Mouse (Mus musculus): ENCODE measurements around the gene Rora. TPM values are rescaled to one million over a fixed set of nuclear protein-coding genes. Genes with fewer than 3 reads are reported as not detected.

The Rora gene
- polyA plus RNA-seq, 1 experiment from 2014 or later, result 12.6 TPM

DNA sequence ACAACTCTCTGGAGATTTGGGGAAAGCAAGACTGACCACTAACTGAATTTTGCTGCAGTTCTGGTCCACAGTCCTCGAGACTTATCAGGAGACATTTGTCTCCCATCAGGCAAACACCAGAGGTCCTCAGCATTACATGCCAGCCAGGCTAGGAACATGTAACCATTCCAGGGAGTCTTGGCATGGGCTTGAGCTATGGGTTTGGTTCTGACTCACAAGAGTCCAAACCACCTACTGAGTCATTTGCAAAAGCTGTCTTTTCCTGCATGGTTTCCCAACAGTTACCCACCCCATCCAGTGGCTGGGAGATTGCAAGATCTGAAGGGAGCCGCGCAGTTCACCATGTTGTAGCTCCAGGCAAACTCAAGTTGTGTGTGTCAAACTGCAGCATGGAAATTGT is 290.4 kb downstream of the Rora start:
- 97% methylated on average over 3 of the region's 3 CpGs for WGBS
- Histone ChIP-seq H3K4me2 (no peak overlapping the region), H3K4me1 (peaks cover 24% of the 10 kb centered on the region), H3K9me3 (replicated peaks) (no peaks in the 10 kb centered on the region), H3K36me3 (ENCODE audit: poor library complexity, severe bottlenecking) (no peaks in the 10 kb centered on the region), H3K27me3 (0 out of 2 replicates have a peak, but pooled peaks cover 14% of the 10 kb centered on the region), H3K9ac (no peak overlapping the region), H3K27ac (no peak overlapping the region), H3K4me3 (no peak overlapping the region)
- ATAC-seq, result no peak

DNA sequence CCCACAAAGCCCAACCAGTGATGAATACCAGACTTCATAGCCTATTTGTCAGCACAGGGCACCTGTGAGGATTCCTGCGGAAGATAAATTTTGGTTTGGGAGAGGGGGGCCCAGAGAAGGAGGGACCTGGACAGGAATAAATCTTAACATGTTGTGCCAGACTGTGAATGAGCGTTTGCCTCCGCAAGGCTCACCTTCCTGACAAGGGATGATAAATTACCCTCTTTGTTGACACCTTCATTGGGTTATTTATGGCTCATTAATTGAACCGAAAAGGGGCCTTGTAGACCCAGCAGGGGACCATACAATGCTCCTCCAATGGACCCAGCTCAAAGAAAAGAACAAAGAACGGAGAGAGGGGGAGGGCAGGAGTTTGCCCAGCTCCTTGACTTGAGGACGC is 294.1 kb downstream of the Rora start:
- H3K4me2 ChIP-seq, result no peak overlapping the region
- no peak overlapping the region for H3K4me3 ChIP-seq
- H3K27me3 ChIP-seq, result 0 out of 2 replicates have a peak, but pooled peaks cover 14% of the 10 kb centered on the region
- no peak overlapping the region for H3K27ac ChIP-seq
- 10% methylated on average over 6 of the region's 6 CpGs for WGBS
- no peaks in the 10 kb centered on the region for H3K9me3 ChIP-seq (replicated peaks)
- H3K4me1 ChIP-seq, result peaks cover 8% of the 10 kb centered on the region
- no peaks in the 10 kb centered on the region for H3K36me3 ChIP-seq (ENCODE audit: poor library complexity, severe bottlenecking)
- no peak overlapping the region for H3K9ac ChIP-seq
- no peak for ATAC-seq

DNA sequence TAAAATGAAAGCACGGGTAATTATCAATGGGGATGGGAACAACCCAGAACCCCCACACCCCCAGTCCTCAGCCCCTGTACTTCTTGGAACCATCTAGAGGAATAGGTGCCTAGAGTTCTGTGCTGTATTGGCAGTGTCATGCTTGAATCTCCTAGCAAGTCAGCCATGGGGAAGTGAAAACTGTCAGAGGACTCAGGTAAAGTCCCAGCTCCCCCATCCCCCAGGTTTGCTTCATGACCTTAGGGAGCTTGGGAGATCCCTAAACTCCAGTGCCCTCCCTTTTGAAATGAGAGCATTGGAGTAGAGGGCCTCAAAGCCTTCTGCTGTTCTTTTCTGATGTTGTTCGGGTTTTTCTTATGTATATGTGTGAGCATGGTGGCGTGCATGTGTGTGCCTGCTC is 294.6 kb downstream of the Rora start:
- H3K4me1 ChIP-seq, result peaks cover 8% of the 10 kb centered on the region
- no peak overlapping the region for H3K4me3 ChIP-seq
- WGBS, result 55% methylated on average over 3 of the region's 3 CpGs
- no peak for ATAC-seq
- H3K36me3 ChIP-seq (ENCODE audit: poor library complexity, severe bottlenecking), result no peaks in the 10 kb centered on the region
- no peaks in the 10 kb centered on the region for H3K9me3 ChIP-seq (replicated peaks)
- no peak overlapping the region for H3K27ac ChIP-seq
- no peak overlapping the region for H3K9ac ChIP-seq
- H3K27me3 ChIP-seq, result 0 out of 2 replicates have a peak, but pooled peaks cover 14% of the 10 kb centered on the region
- no peak overlapping the region for H3K4me2 ChIP-seq

DNA sequence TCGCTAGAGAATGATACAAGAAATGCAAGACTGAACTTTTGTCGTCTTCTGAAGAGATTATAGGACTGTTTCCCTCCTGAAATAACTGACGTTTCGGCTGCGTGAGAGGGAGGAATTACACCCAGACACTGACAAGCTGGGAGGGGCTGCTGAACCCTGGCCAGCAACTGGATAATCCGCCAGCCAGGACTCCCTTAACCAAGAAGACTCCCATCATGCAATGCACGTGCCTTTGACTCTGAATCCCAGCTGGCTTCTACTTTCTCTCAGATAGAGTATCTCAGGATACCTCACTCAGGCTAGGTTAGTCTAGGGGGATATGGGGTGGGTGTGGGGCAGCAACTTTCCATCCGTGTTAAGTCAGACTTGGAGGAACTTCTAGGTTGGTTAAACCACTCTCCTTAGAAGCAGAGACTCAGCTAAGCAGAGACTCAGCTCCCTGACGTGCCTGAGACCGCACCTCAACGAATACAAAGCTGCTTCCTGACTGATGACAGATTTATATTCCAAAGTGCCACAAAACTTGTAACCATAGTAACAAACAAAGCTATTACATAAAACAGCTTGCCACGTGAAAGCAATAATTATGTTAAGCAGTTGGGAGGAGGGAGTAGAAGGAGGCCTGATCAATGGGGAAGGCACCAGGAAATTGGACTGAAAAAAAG is 302.8 kb downstream of the Rora start:
- peaks cover 6% of the 10 kb centered on the region; the same call in 1 of the 2 replicates for H3K4me1 ChIP-seq
- H3K27me3 ChIP-seq, result no peaks in the 10 kb centered on the region
- no peak overlapping the region for H3K4me3 ChIP-seq
- no peaks in the 10 kb centered on the region for H3K9me3 ChIP-seq (replicated peaks)
- no peak overlapping the region for H3K9ac ChIP-seq
- WGBS, result 47% methylated on average over 12 of the region's 12 CpGs
- peak; percentile 36; the same call in 1 of the 2 replicates for ATAC-seq
- no peak overlapping the region; the same call in 1 of the 2 replicates for H3K27ac ChIP-seq
- no peaks in the 10 kb centered on the region for H3K36me3 ChIP-seq (ENCODE audit: poor library complexity, severe bottlenecking)
- no peak overlapping the region for H3K4me2 ChIP-seq

DNA sequence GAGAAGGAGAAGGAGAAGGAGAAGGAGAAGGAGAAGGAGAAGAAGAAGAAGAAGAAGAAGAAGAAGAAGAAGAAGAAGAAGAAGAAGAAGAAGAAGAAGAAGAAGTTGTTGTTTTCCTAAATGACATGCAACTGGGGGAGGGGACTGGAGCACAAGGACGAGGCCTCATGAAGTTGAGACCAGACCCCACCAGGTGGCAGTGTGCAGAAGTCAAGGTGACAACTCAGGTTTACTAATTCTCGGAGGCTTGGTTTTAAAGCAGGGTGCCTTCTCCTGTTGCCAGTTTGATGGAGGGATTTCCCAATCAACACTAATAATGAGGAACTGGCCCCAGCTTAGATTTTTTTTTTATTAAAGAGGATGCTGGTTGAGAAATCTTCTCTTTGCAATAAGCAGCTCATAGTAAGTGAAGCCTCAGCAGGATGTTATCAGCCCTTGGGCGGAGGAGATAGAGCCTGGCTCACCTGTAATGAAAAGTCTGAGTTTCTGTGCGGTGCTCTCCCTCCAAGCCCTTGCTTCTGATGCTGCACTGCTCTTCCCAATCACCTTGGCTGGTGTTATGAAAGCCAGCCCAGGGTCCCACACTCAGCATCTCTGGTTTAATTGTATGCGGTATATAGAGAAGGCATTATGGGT is 303.5 kb downstream of the Rora start:
- peaks cover 6% of the 10 kb centered on the region; the same call in 1 of the 2 replicates for H3K4me1 ChIP-seq
- no peaks in the 10 kb centered on the region for H3K36me3 ChIP-seq (ENCODE audit: poor library complexity, severe bottlenecking)
- 60% methylated on average over 5 of the region's 5 CpGs for WGBS
- H3K4me2 ChIP-seq, result no peak overlapping the region
- no peak for ATAC-seq
- H3K9ac ChIP-seq, result no peak overlapping the region
- no peaks in the 10 kb centered on the region for H3K27me3 ChIP-seq
- H3K4me3 ChIP-seq, result no peak overlapping the region
- no peak overlapping the region for H3K27ac ChIP-seq
- H3K9me3 ChIP-seq (replicated peaks), result no peaks in the 10 kb centered on the region

DNA sequence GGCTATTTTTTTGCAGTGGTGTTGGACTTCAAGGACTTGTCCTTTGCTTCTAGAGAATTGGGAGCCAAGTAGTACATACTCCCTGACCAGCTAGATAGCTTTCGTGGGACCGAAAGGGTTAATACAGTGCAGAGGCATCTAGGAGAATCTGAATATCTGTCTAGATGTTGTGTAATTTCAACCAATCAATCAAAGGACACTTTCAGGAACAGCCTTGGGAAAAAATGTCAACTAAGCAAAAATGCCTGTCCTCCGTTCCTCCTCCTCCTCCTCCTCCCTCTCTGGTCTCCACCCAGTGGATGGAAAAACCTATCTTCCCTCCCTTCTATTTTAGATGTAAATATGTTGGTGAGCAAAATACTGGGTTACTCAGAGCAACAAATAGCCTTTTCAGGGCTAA is 304.2 kb downstream of the Rora start:
- peaks cover 6% of the 10 kb centered on the region; the same call in 1 of the 2 replicates for H3K4me1 ChIP-seq
- no peaks in the 10 kb centered on the region for H3K36me3 ChIP-seq (ENCODE audit: poor library complexity, severe bottlenecking)
- 93% methylated on average over 3 of the region's 3 CpGs for WGBS
- H3K9me3 ChIP-seq (replicated peaks), result no peaks in the 10 kb centered on the region
- no peak overlapping the region for H3K4me2 ChIP-seq
- no peaks in the 10 kb centered on the region for H3K27me3 ChIP-seq
- H3K4me3 ChIP-seq, result no peak overlapping the region
- H3K27ac ChIP-seq, result no peak overlapping the region
- no peak for ATAC-seq
- no peak overlapping the region for H3K9ac ChIP-seq

DNA sequence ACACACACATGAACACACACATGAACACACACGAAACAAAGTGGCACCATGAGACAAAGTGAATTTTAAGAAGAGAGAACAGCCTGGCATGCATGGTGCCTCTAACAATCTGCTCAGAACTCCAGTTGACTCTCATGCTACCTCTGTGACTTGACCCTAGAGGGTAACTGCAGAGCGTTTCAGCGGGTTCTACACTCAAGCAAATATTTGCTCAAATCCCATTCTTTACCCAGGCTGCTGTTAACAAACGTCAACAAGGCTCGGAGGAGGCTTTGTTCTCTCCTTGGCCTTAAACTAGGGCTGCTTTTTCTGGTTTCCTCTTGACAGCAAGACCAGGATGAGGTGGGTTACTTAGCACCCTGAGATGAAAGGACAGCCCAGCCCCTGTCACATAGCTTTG is 305.3 kb downstream of the Rora start:
- no peak overlapping the region for H3K4me3 ChIP-seq
- no peak overlapping the region for H3K9ac ChIP-seq
- H3K4me2 ChIP-seq, result no peak overlapping the region
- no peak overlapping the region for H3K27ac ChIP-seq
- no peaks in the 10 kb centered on the region for H3K36me3 ChIP-seq (ENCODE audit: poor library complexity, severe bottlenecking)
- peaks cover 6% of the 10 kb centered on the region; the same call in 1 of the 2 replicates for H3K4me1 ChIP-seq
- H3K9me3 ChIP-seq (replicated peaks), result no peaks in the 10 kb centered on the region
- WGBS, result 79% methylated on average over 5 of the region's 5 CpGs
- no peaks in the 10 kb centered on the region for H3K27me3 ChIP-seq
- no peak for ATAC-seq

DNA sequence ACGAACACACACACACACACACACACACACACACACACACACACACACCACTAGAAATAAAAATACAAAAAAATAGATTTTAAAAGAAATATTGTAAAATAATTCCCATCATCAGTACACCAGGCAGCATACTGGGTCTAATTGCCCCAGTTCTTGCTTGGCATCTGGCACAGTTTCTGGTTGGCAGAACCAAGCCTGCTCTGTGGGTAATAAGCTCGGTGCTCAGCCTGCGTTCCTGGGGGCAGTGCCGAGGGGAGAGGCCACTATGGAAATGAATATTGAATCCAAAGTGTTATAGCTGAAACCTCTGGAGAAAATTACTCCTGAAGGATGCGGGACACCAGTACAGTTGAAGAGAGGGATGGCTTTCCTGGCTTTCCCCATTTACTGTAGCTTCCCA is 310.3 kb downstream of the Rora start:
- Histone ChIP-seq H3K9me3 (replicated peaks) (no peaks in the 10 kb centered on the region), H3K27ac (no peak overlapping the region), H3K36me3 (ENCODE audit: poor library complexity, severe bottlenecking) (no peaks in the 10 kb centered on the region), H3K4me2 (no peak overlapping the region), H3K27me3 (no peaks in the 10 kb centered on the region), H3K9ac (no peak overlapping the region), H3K4me3 (no peak overlapping the region), H3K4me1 (no peaks in the 10 kb centered on the region)
- WGBS, result 89% methylated on average over 5 of the region's 5 CpGs
- no peak for ATAC-seq

DNA sequence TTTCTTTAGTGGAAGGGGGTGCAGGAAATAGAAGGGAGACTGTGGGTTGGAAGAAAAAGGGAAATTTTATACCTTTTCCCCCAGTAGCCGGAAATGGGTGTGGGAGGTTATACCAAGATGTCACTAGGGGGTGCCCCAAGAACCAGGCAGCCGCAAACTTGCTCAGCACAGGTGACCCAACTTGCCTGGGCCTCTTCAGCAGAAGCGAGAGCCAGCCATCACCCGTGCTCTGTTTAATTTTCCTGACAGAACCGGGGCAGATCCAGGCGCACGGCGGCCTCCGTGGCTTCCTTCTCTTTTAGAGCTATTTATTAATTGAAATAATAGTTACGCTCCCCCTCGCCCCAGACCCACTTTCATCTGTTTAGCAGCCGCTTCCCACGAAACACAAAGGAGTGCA is 313.0 kb downstream of the Rora start:
- no peaks in the 10 kb centered on the region for H3K36me3 ChIP-seq (ENCODE audit: poor library complexity, severe bottlenecking)
- H3K27me3 ChIP-seq, result no peaks in the 10 kb centered on the region
- ATAC-seq, result no peak
- no peak overlapping the region for H3K27ac ChIP-seq
- H3K9ac ChIP-seq, result no peak overlapping the region
- no peak overlapping the region for H3K4me3 ChIP-seq
- WGBS, result 34% methylated on average over 13 of the region's 13 CpGs
- H3K9me3 ChIP-seq (replicated peaks), result no peaks in the 10 kb centered on the region
- H3K4me2 ChIP-seq, result no peak overlapping the region
- H3K4me1 ChIP-seq, result no peaks in the 10 kb centered on the region

DNA sequence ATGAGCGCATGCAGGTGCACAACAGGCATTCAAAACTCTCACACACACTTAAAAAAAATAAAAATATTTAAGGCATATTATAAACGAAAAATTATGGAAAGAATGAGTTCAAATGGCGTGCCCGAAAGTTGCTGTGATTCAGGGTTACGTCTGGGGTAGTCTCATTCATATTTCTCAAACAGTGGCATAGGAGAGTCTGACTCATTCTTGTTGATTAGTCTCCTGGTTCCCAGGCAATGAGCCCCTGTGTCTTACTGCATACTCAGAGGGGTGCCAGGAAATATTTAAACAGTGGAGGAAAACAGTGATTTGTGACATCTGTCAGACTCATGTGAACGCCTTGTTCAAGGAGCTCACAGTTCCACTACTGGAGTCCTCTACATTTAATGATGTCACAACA is 316.5 kb downstream of the Rora start:
- no peak overlapping the region for H3K4me3 ChIP-seq
- H3K4me1 ChIP-seq, result no peaks in the 10 kb centered on the region
- H3K27ac ChIP-seq, result no peak overlapping the region
- H3K4me2 ChIP-seq, result no peak overlapping the region
- H3K9ac ChIP-seq, result no peak overlapping the region
- 90% methylated on average over 6 of the region's 6 CpGs for WGBS
- no peaks in the 10 kb centered on the region for H3K36me3 ChIP-seq (ENCODE audit: poor library complexity, severe bottlenecking)
- H3K27me3 ChIP-seq, result no peaks in the 10 kb centered on the region
- H3K9me3 ChIP-seq (replicated peaks), result no peaks in the 10 kb centered on the region
- ATAC-seq, result no peak

DNA sequence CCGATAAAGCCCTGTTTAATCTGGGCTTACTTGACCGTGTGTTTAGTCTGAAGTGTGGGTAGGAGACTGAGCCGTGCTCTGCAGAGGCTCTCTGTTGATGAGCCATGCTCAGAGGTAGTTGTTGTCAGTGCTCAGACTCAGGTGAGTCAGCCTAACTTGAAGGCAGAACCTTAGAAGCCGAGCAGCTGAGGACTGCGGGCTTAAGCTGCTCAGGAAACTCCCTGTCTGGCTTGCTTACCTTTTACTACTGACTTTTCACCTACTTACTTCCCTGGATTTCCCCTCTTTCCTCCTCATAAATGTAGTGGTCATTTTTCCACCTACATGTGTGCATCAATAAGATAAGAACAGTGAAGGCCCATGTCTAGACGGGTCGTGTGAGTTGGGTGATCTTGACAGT is 318.7 kb downstream of the Rora start:
- 90% methylated on average over 7 of the region's 7 CpGs for WGBS
- ATAC-seq, result no peak
- Histone ChIP-seq H3K4me3 (no peak overlapping the region), H3K27ac (no peak overlapping the region), H3K4me2 (no peak overlapping the region), H3K9me3 (replicated peaks) (no peaks in the 10 kb centered on the region), H3K27me3 (no peaks in the 10 kb centered on the region), H3K9ac (no peak overlapping the region), H3K36me3 (ENCODE audit: poor library complexity, severe bottlenecking) (no peaks in the 10 kb centered on the region), H3K4me1 (peaks cover 16% of the 10 kb centered on the region)

DNA sequence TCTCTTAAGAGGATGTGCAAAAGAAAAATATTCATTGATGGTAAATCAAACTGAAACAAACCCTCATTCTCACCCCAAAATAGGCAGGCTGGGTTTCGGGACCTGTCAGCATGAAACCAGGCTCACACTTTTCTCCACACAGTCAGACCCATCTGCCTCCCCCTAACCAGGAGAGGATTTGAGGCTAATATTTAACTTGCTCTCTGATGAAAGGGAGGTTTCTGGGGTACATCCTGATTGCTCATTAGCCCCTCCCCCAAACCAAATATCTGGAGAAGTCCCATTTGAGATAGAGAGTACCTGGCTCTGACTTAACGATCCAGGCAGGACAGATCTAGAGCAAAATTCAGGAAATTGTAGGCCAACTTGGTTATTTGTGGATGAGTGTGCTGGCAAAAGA is 320.9 kb downstream of the Rora start:
- Histone ChIP-seq H3K4me3 (no peak overlapping the region), H3K9ac (no peak overlapping the region), H3K4me1 (peaks cover 24% of the 10 kb centered on the region), H3K9me3 (replicated peaks) (no peaks in the 10 kb centered on the region), H3K36me3 (ENCODE audit: poor library complexity, severe bottlenecking) (no peaks in the 10 kb centered on the region), H3K27me3 (peaks cover 17% of the 10 kb centered on the region; the same call in 1 of the 2 replicates), H3K4me2 (no peak overlapping the region), H3K27ac (no peak overlapping the region)
- ATAC-seq, result no peak
- 95% methylated on average over 2 of the region's 2 CpGs for WGBS
